Mouse (Mus musculus) heart, embryonic 16.5 days (tissue): Measurements from ENCODE around the gene Ethe1. TPM values are rescaled to one million over a fixed set of nuclear protein-coding genes. Genes with fewer than 3 reads are reported as not detected.

Experiments
- ATAC-seq: fragments of 200-750 bp; cut with Nextera tagmentation; replicated peaks from 2 replicates; pipeline ENCODE4 v1.8.0; 2017; ENCODE audit warnings: moderate number of reproducible peaks; ENCODE audit not compliant: insufficient read depth, low FRiP score; ENCODE audit errors: extremely low read depth
- H3K27ac ChIP-seq: fragments of 300-500 bp; sonication (generic); 2 replicates; pipeline ENCODE4 v1.5.1; 2014; ENCODE audit warnings: mild to moderate bottlenecking, low read length, control low read depth, moderate library complexity
- H3K27me3 ChIP-seq: fragments of 300-500 bp; sonication (generic); 2 replicates; pipeline ENCODE4 v1.6.1; 2014; ENCODE audit warnings: low read length, mixed read lengths; ENCODE audit not compliant: control insufficient read depth, insufficient read depth
- H3K36me3 ChIP-seq: fragments of 300-500 bp; sonication (generic); 2 replicates; pipeline ENCODE4 v1.6.1; 2014; ENCODE audit not compliant: control insufficient read depth, insufficient read depth
- H3K4me1 ChIP-seq: fragments of 300-500 bp; sonication (generic); 2 replicates; pipeline ENCODE4 v1.6.1; 2014; ENCODE audit warnings: low read length, mixed read lengths; ENCODE audit not compliant: control insufficient read depth, insufficient read depth
- H3K4me2 ChIP-seq: fragments of 300-500 bp; sonication (generic); 2 replicates; pipeline ENCODE4 v1.6.1; 2014; ENCODE audit warnings: low read depth, mild to moderate bottlenecking, control low read depth, low read length
- H3K4me3 ChIP-seq: fragments of 300-500 bp; sonication (generic); 2 replicates; pipeline ENCODE4 v1.5.1; 2014; ENCODE audit warnings: mild to moderate bottlenecking, control low read depth, low read length
- H3K9ac ChIP-seq: fragments of 300-500 bp; sonication (generic); 2 replicates; pipeline ENCODE4 v1.6.1; 2014; ENCODE audit warnings: low read length, control low read depth
- H3K9me3 ChIP-seq: fragments of 300-500 bp; sonication (generic); replicated peaks from 2 replicates; pipeline ENCODE4 v1.6.1; 2016; ENCODE audit warnings: low read length; ENCODE audit not compliant: control insufficient read depth
- WGBS: fragments of 180-500 bp; shearing (Covaris S2); extraction: QIAGEN DNeasy Blood & Tissue Kit; methylation state at CpG from one replicate; pipeline ENCODE4 v1.1.7; 2014; 5-methylcytosine and 5-hydroxymethylcytosine counted together
- polyA plus RNA-seq: library from polyadenylated mRNA; unstranded; fragments of >200 nt; fragmentation: Nextera tagmentation; extraction: Ambion mirVana; gene quantifications from 2 replicates; pipeline ENCODE4 v1.2.1, GENCODE M21; 2015

The Ethe1 gene
- polyA plus RNA-seq, 1 experiment from 2014 or later: 23.5 TPM

DNA sequence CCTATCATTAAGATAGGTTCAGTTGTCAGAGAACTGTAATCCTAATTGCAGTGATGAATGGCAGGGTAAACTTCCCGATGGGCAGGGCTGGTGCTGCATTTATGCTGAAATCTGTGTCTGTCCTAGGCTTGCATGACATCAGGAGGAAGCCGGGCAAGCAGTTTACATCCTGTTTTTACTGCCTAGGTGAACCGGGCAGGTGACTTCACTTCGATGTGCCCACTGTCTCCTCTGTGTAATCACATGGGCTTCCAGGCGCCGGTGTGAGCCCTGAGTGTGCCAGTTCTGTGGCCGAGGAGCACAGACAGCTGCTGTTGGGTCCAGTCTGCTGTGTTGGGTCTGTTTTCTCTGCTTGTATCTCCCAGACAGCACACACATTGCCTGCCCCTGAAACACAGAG, 59.1 kb downstream of the Ethe1 start:
- WGBS: 66% methylated on average over 7 of the region's 7 CpGs
- ATAC-seq: no peak

DNA sequence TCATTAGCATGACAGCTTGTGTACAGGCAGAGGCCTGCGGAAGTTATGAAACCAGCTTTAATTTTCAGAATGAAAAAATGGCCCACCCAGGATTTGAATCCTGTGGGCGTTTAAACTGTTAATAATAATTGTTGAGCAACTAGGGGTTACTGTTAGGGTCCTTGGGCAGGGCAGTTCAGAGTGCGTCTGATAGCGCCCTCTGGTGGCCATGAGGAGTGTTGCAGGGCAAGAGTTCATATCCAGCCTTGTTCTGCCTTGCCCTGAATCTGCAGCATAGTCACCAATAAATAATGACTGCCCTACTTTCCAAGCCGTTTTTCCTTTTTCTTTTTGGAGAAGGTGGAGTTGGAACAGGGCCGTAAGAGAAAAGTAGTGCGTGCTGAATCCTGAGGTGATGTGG, 66.3 kb downstream of the Ethe1 start:
- H3K36me3 ChIP-seq: no peaks in the 10 kb centered on the region
- H3K4me2 ChIP-seq: no peak overlapping the region
- H3K27me3 ChIP-seq: no peaks in the 10 kb centered on the region
- WGBS: 25% methylated on average over 7 of the region's 7 CpGs
- no peak overlapping the region for H3K4me3 ChIP-seq
- no peaks in the 10 kb centered on the region for H3K4me1 ChIP-seq
- no peak for ATAC-seq
- no peaks in the 10 kb centered on the region for H3K9me3 ChIP-seq
- no peak overlapping the region for H3K27ac ChIP-seq
- H3K9ac ChIP-seq: no peak overlapping the region

More for the DNA sequence above, 59.1 kb downstream of the Ethe1 start:
- Histone ChIP-seq H3K36me3 (no peaks in the 10 kb centered on the region), H3K9ac (no peak overlapping the region), H3K27me3 (peaks cover 7% of the 10 kb centered on the region; the same call in 1 of the 2 replicates), H3K4me1 (no peaks in the 10 kb centered on the region), H3K9me3 (no peaks in the 10 kb centered on the region), H3K4me3 (no peak overlapping the region), H3K27ac (no peak overlapping the region), H3K4me2 (no peak overlapping the region)

Other genes starting within 250 kb of the Ethe1 start
- gene Lypd5, start 238.3 kb upstream of the Ethe1 start, polyA plus RNA-seq: not detected in 2 replicates
- 5.2 and 10.9 TPM in 2 replicates for gene Kcnn4, start 217.3 kb upstream of the Ethe1 start, polyA plus RNA-seq
- 18.7 and 20.5 TPM in 2 replicates for gene Smg9, start 187.9 kb upstream of the Ethe1 start, polyA plus RNA-seq
- gene Irgc1, start 135.2 kb upstream of the Ethe1 start, polyA plus RNA-seq: 0.29 TPM in 1 of 2 replicates, not detected in the other
- 8.1 and 8.8 TPM in 2 replicates for gene Plaur, start 125.1 kb upstream of the Ethe1 start, polyA plus RNA-seq
- gene Cadm4, start 105.5 kb upstream of the Ethe1 start, polyA plus RNA-seq: 1.2 and 1.3 TPM in 2 replicates
- gene Zfp428, start 80.5 kb upstream of the Ethe1 start, polyA plus RNA-seq: 40.9 and 43.0 TPM in 2 replicates
- gene AC161166.1, start 75.1 kb upstream of the Ethe1 start, polyA plus RNA-seq: 0.26 and 0.35 TPM in 2 replicates
- gene Irgq, start 56.9 kb upstream of the Ethe1 start, polyA plus RNA-seq: 6.1 and 6.8 TPM in 2 replicates
- 0.17 TPM in 2 replicates for gene Pinlyp, start 41.4 kb upstream of the Ethe1 start, polyA plus RNA-seq
- gene Xrcc1, start 41.3 kb upstream of the Ethe1 start, polyA plus RNA-seq: 79.7 and 91.5 TPM in 2 replicates
- 0.87 and 0.96 TPM in 2 replicates for gene Zfp575, start 98 bp downstream of the Ethe1 start, polyA plus RNA-seq
- gene Phldb3, start 23.2 kb downstream of the Ethe1 start, polyA plus RNA-seq: 0.09 and 0.17 TPM in 2 replicates
- gene Lypd3, start 49.0 kb downstream of the Ethe1 start, polyA plus RNA-seq: 0.08 TPM in 1 of 2 replicates, not detected in the other
- gene Tex101, start 89.1 kb downstream of the Ethe1 start, polyA plus RNA-seq: not detected in 2 replicates
- not detected in 2 replicates for gene BC049730, start 121.7 kb downstream of the Ethe1 start, polyA plus RNA-seq
- not detected in 2 replicates for gene Gm4763, start 139.4 kb downstream of the Ethe1 start, polyA plus RNA-seq
- gene Cd177, start 172.8 kb downstream of the Ethe1 start, polyA plus RNA-seq: 0.25 and 0.30 TPM in 2 replicates
- gene Ceacam10, start 189.7 kb downstream of the Ethe1 start, polyA plus RNA-seq: 0.22 TPM in 1 of 2 replicates, not detected in the other